Mouse (Mus musculus) erythroid progenitor cell, adult 5-6 weeks (primary cell): ENCODE data around the gene Exosc10. TPM values are rescaled to one million over a fixed set of nuclear protein-coding genes. Genes with fewer than 3 reads are reported as not detected.

Source experiments
- ATAC-seq: replicated peaks from 2 replicates; pipeline ENCODE4 v1.8.0; 2016; ENCODE audit warnings: moderate number of reproducible peaks, mild to moderate bottlenecking, moderate TSS enrichment, inconsistent platforms; ENCODE audit not compliant: poor library complexity, low FRiP score, severe bottlenecking
- total RNA-seq, 2 experiments: library from RNA; stranded (forward) in 1 of 2; stranded (reverse) in 1 of 2; fragments of 150-400 nt in 1 of 2; fragments of 186-747, 209-891 nt in 1 of 2; gene quantifications; 2 replicates each; pipeline versions ENCODE4 v1.2.3 to v1.2.4; 2015 to 2017; ENCODE audit warnings: low replicate concordance in 2 of 2

The Exosc10 gene
- 27.4 and 31.9 TPM in 2 replicates for total RNA-seq (2015; ENCODE audit: low replicate concordance)
- 20.1 and 41.5 TPM in 2 replicates for total RNA-seq (2017; ENCODE audit: low replicate concordance)

- ATAC-seq = peak; percentile 96
These were observed at the start of gene Exosc10 for GRCm38 (mm10) chr4:148558297-148559000. Gene Exosc10 (plus strand): TSS chr4:148558429.

GRCm38 (mm10) chr4:148509450-148510084, 48.7 kb upstream of the Exosc10 start:
- no peak for ATAC-seq

- no peak for ATAC-seq
These were observed 47.5 kb upstream of the Exosc10 start for GRCm38 (mm10) chr4:148510691-148511090.

- no peak for ATAC-seq
These were observed 46.9 kb upstream of the Exosc10 start for GRCm38 (mm10) chr4:148511334-148511733.

- no peak for ATAC-seq
These were observed 45.1 kb upstream of the Exosc10 start for GRCm38 (mm10) chr4:148513021-148513559.

- ATAC-seq = no peak
These were observed 42.9 kb upstream of the Exosc10 start for GRCm38 (mm10) chr4:148515313-148515712.

GRCm38 (mm10) chr4:148517809-148518208, 40.4 kb upstream of the Exosc10 start:
- ATAC-seq = no peak

GRCm38 (mm10) chr4:148518235-148518795, 39.9 kb upstream of the Exosc10 start:
- no peak for ATAC-seq

- ATAC-seq = no peak
These were observed 34.7 kb upstream of the Exosc10 start for GRCm38 (mm10) chr4:148523538-148523937.

GRCm38 (mm10) chr4:148527158-148527910, 30.9 kb upstream of the Exosc10 start:
- ATAC-seq = no peak

GRCm38 (mm10) chr4:148530351-148530750, 27.9 kb upstream of the Exosc10 start:
- ATAC-seq = no peak

- ATAC-seq = no peak
These were observed 27.5 kb upstream of the Exosc10 start for GRCm38 (mm10) chr4:148530778-148531177.

- no peak for ATAC-seq
These were observed 26.9 kb upstream of the Exosc10 start for GRCm38 (mm10) chr4:148531341-148531740.

- no peak for ATAC-seq
These were observed 25.7 kb upstream of the Exosc10 start for GRCm38 (mm10) chr4:148532516-148532915.

- ATAC-seq = no peak
These were observed 24.5 kb upstream of the Exosc10 start for GRCm38 (mm10) chr4:148533613-148534328.

- ATAC-seq = no peak
These were observed 22.4 kb upstream of the Exosc10 start for GRCm38 (mm10) chr4:148535876-148536275.

GRCm38 (mm10) chr4:148549106-148549505, 9.1 kb upstream of the Exosc10 start:
- no peak for ATAC-seq

GRCm38 (mm10) chr4:148557766-148558165, 463 bp upstream of the Exosc10 start:
- ATAC-seq = no peak

- ATAC-seq = no peak
These were observed 4.4 kb downstream of the Exosc10 start for GRCm38 (mm10) chr4:148562676-148563075.
